Mouse (Mus musculus) lung, postnatal 4 days (tissue): Measurements from ENCODE around the gene Cd300a.

Source experiments
- DNase-seq, 2 experiments: peaks; one replicate each; pipeline ENCODE4 v3.0.0; 2021

Cd300a gene

GRCm38 (mm10) chr11:114912847-114913246 lies 23.0 kb downstream of the Cd300a start:
- DNase-seq: peak; percentile 67 to 84

DNA sequence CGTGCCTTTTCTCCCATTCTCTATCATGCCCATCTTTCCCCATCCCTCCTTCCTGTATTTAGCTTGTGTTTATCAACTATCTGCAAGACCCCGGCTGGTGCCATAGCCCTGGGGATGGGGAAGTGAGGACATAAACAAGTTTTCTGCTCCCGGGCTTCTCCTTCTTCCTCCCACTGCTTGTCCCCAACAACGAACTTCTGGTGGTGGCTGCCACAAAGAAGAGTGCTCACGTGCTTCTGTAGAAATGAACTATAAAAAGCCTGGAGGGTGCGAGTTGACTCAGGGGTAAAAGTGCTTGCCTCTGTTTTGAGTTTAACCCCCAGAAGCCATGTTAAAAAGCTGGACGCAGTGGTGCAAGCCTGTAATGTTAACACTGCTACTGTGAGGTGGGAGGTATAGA lies 25.1 kb downstream of the Cd300a start:
- peak; percentile 39 to 49 for DNase-seq

DNA sequence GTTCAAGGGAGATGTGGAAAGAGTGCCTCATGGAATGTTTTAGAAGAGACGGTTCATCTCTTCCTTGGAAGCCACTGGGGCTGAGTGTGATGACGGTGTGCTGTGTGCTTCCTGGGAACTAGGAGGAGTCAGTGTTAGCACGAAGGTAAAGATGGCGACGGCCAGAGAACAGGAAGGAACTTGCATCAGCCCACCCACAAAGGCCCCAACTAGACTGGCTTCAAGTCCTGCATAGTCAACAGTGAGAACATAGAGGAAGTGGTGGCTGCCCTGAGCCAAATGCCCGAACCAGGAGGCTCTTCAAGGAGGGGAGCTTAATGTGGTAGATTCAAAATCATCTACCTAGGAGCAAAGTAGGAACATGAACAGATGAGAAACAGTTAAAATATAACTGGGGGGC lies 27.3 kb downstream of the Cd300a start:
- peak; percentile 50 to 55 for DNase-seq

DNA sequence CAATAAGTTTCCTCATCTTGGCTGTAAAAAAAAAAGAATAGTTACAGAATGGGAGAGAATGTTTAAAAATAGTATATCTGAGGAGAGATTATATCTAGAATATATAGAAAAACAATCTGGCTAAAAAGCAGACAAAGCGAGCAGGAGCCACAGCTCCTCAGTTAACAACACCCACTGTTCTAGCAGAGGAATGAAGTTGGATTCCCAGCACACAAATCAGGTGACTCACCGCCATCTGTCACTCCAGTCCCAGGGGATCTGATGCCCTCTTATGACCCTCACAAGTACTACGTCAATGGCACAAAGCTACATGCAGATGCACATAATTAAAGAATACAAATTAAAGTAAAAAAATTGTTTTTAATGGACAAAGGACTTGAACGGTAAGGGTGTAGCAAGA lies 32.6 kb downstream of the Cd300a start:
- no peak for DNase-seq

DNA sequence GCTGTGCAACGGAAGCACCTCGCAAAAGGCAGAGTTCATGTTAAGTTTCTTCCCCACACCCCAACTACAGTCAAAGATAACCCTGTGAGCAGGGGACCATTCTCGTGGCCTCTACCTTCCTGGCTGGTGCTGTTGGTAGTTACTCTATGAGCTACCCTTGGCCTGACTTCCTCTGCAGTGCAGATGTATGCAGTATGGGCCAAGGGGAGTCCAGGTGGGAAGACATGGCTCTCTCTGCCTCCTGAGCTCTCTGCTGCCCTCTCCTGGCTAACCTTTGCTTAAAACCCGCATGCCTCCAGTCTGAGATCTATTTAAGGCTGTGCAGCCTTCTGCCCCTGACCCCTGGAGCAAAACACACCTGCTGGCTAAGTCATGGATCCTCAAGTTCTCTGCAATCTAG lies 34.1 kb downstream of the Cd300a start:
- peak in 1 of 2 experiments; percentile 45 for DNase-seq

GRCm38 (mm10) chr11:114929581-114929980 lies 39.7 kb downstream of the Cd300a start:
- DNase-seq: no peak

GRCm38 (mm10) chr11:114931041-114931440 lies 41.2 kb downstream of the Cd300a start:
- no peak for DNase-seq

GRCm38 (mm10) chr11:114933591-114933990 lies 43.8 kb downstream of the Cd300a start:
- DNase-seq: peak; percentile 28 to 35

- no peak for DNase-seq
Measured at GRCm38 (mm10) chr11:114934144-114934543, 44.3 kb downstream of the Cd300a start, which contains the start of gene Cd300lb. TSS of gene Cd300lb (minus strand) at chr11:114934386.
